18 mouse cellular contexts compared by ENCODE assay signal in genomic region chr7:64981511-64982235, GRCm38 (mm10).
DNase-seq lines count a peak whose midpoint lies in the region; TF ChIP-seq lines count a peak whose summit lies in the region.
"Had no signal": no experiment of that assay in that cellular context is flagged by ENCODE, and none has a peak within 500 bp of the region (broad histone marks: within the 10 kb centered on the region; RNA-seq: fewer than 3 reads in every experiment).

No protein-coding gene starts in this region.

- no peak for TF ChIP-seq CTCF in brain, embryonic 14.5 days (IDR thresholded peaks at IDR 0.05; ENCODE audit: borderline replicate concordance, extremely low read depth, insufficient read depth, insufficient read length)

- DNase-seq in cerebellum, adult 9-11 months: peak; percentile 7
- no peak for DNase-seq in cerebellum, adult 11 months
- peak; percentile 10 for DNase-seq in gastrocnemius, postnatal 25 days
- DNase-seq in gastrocnemius, postnatal 36 days: no peak
- peak; percentile 93 for DNase-seq in left cerebral cortex, postnatal 4 days
- no peak for DNase-seq in left cerebral cortex, postnatal 10 days (ENCODE audit: extremely low spot score in 1 of 2, low spot score in 2 of 2)
- DNase-seq in brain, embryonic 14.5 days (ENCODE audit: low read depth): peak; percentile 32
- DNase-seq: adrenal gland, postnatal 10 days; gastrocnemius, postnatal 10 days; heart, adult 18-20 months; heart, postnatal 4 days; kidney, adult 9 months; kidney, postnatal 10 days; layer of hippocampus, postnatal 36 days; liver; lung, adult 2 months; lung, postnatal 10 days; thymus, postnatal 4 days had no signal

- intact Hi-C loops in gastrocnemius, postnatal 36 days (cut with DNase I): no loop called here
- intact Hi-C loops in left cerebral cortex, postnatal 4 days (cut with DNase I): no loop called here
- intact Hi-C loops in left cerebral cortex, postnatal 10 days (cut with DNase I): no loop called here

- TF ChIP-seq POLR2A in brain, embryonic 14.5 days (IDR thresholded peaks at IDR 0.05; ENCODE audit: borderline replicate concordance, extremely low read depth, insufficient read depth, insufficient read length, poor library complexity, severe bottlenecking): no peak

Comparison
In these comparisons a context has a peak if more than half of its experiments do, and no peak if none do; other contexts are left out.
1. DNase-seq: peak in cerebellum, adult 9-11 months (single experiment), gastrocnemius, postnatal 25 days (single experiment), left cerebral cortex, postnatal 4 days (single experiment) and brain, embryonic 14.5 days (single experiment); none in cerebellum, adult 11 months (single experiment), gastrocnemius, postnatal 36 days (0 of 2) and left cerebral cortex, postnatal 10 days (0 of 2).